In genomic region chr19:47463636-47464303, GRCm38 (mm10) we compare ENCODE assay signal across 8 mouse cellular contexts. TPM values are rescaled to one million over a fixed set of nuclear protein-coding genes. Genes with fewer than 3 reads are reported as not detected.
A peak's percentile ranks its signal among the peaks of the same experiment; 100 is the strongest.
DNase-seq lines count a peak whose midpoint lies in the region; ATAC-seq and TF ChIP-seq lines count a peak whose summit lies in the region.

No protein-coding gene starts in this region.

- under 1% methylated on average over 46 of the region's 46 CpGs for WGBS in forebrain, embryonic 12.5 days
- under 1% methylated on average over 45 of the region's 46 CpGs for WGBS in heart, embryonic 16.5 days
- WGBS in neural tube, embryonic 15.5 days = under 1% methylated on average over 46 of the region's 46 CpGs

- peak overlapping the region; percentile 63 for H3K4me2 ChIP-seq in CH12.LX (ENCODE audit: insufficient read depth, low read depth, poor library complexity, severe bottlenecking)
- peak overlapping the region; percentile 85 for H3K4me2 ChIP-seq in forebrain, embryonic 12.5 days
- peak overlapping the region; percentile 92 for H3K4me2 ChIP-seq in heart, embryonic 16.5 days (ENCODE audit: low read depth, low read length)
- H3K4me2 ChIP-seq in neural tube, embryonic 15.5 days = peak overlapping the region; percentile 92

- H3K36me3 ChIP-seq in CH12.LX (replicated peaks in 1 of 2; ENCODE audit: control insufficient read depth in 1 of 2, insufficient read depth in 1 of 2, low read length in 1 of 2) = peaks cover 0 to 26% of the 10 kb centered on the region in 2 experiments
- H3K36me3 ChIP-seq in forebrain, embryonic 12.5 days (replicated peaks) = no peaks in the 10 kb centered on the region; the same call in 1 of the 2 replicates
- H3K36me3 ChIP-seq in heart, embryonic 16.5 days (ENCODE audit: control insufficient read depth, insufficient read depth) = 0 out of 2 replicates have a peak, but pooled peaks cover 4% of the 10 kb centered on the region
- no peaks in the 10 kb centered on the region for H3K36me3 ChIP-seq in neural tube, embryonic 15.5 days

- TF ChIP-seq EP300 in CH12.LX (IDR thresholded peaks at IDR 0.05; ENCODE audit: low read length) = no peak

- no peak for DNase-seq in CH12.LX (ENCODE audit: extremely low read depth)
- DNase-seq in kidney, postnatal 25 days = peak; percentile 83 to 85
- DNase-seq in lung, adult 18-20 months = peak; percentile 84 to 87
- peak; percentile 90 for DNase-seq in thymus, postnatal 0 days (ENCODE audit: low spot score)

- dilution Hi-C loops in CH12.LX (cut with MboI; ENCODE audit: extremely low pct_ligation_motif_present, extremely low pct_unique_long_range_greater_than_20kb, low sequenced_read_pairs) = no loop called here

- TF ChIP-seq POLR2A in CH12.LX (IDR thresholded peaks at IDR 0.05; ENCODE audit: low read depth, low read length) = no peak
- no peak for TF ChIP-seq POLR2A in bone marrow macrophage, adult 2 months (IDR thresholded peaks at IDR 0.05; ENCODE audit: borderline replicate concordance, low read depth, low read length)

- ATAC-seq in forebrain, embryonic 12.5 days (ENCODE audit: low FRiP score) = peak; percentile 78
- ATAC-seq in heart, embryonic 16.5 days (replicated peaks; ENCODE audit: extremely low read depth, insufficient read depth, low FRiP score) = peak; percentile 63
- ATAC-seq in neural tube, embryonic 15.5 days (ENCODE audit: low FRiP score) = peak; percentile 53; the same call in 1 of the 2 replicates

- H3K9me3 ChIP-seq in CH12.LX (replicated peaks; ENCODE audit: low read length) = peaks cover 8% of the 10 kb centered on the region
- 0 out of 2 replicates have a peak, but pooled peaks cover 4% of the 10 kb centered on the region for H3K9me3 ChIP-seq in forebrain, embryonic 12.5 days
- no peaks in the 10 kb centered on the region for H3K9me3 ChIP-seq in heart, embryonic 16.5 days (replicated peaks; ENCODE audit: control insufficient read depth, low read length)
- H3K9me3 ChIP-seq in neural tube, embryonic 15.5 days (replicated peaks) = no peaks in the 10 kb centered on the region

- peaks cover 0 to 16% of the 10 kb centered on the region in 2 experiments; a peak in 2 of 4 replicates for H3K4me1 ChIP-seq in CH12.LX (ENCODE audit: control insufficient read depth in 1 of 2, insufficient read depth in 2 of 2)
- H3K4me1 ChIP-seq in bone marrow macrophage, adult 2 months (ENCODE audit: control insufficient read depth, insufficient read depth, low read length) = peaks cover 22% of the 10 kb centered on the region
- peaks cover 38% of the 10 kb centered on the region for H3K4me1 ChIP-seq in forebrain, embryonic 12.5 days
- H3K4me1 ChIP-seq in heart, embryonic 16.5 days (ENCODE audit: control insufficient read depth, insufficient read depth, low read length) = peaks cover 40% of the 10 kb centered on the region
- H3K4me1 ChIP-seq in neural tube, embryonic 15.5 days = peaks cover 59% of the 10 kb centered on the region

- in situ Hi-C loops in CH12.LX (cut with MboI; ENCODE audit: low pct_ligation_motif_present, low pct_unique_long_range_greater_than_20kb, low sequenced_read_pairs) = no loop called here

- H3K27ac ChIP-seq in CH12.LX (ENCODE audit: insufficient read depth, low read depth) = no peak overlapping the region
- H3K27ac ChIP-seq in bone marrow macrophage, adult 2 months (ENCODE audit: insufficient read depth, low read depth, low read length) = no peak overlapping the region
- H3K27ac ChIP-seq in forebrain, embryonic 12.5 days = peak overlapping the region; percentile 86
- peak overlapping the region; percentile 95 for H3K27ac ChIP-seq in heart, embryonic 16.5 days (ENCODE audit: low read length)
- H3K27ac ChIP-seq in neural tube, embryonic 15.5 days (replicated peaks) = peak overlapping the region; percentile 82

- no peaks in the 10 kb centered on the region for H3K27me3 ChIP-seq in CH12.LX (replicated peaks)
- H3K27me3 ChIP-seq in forebrain, embryonic 12.5 days = peaks cover 6% of the 10 kb centered on the region; the same call in 1 of the 2 replicates
- no peaks in the 10 kb centered on the region for H3K27me3 ChIP-seq in heart, embryonic 16.5 days (ENCODE audit: control insufficient read depth, insufficient read depth, low read length)
- H3K27me3 ChIP-seq in neural tube, embryonic 15.5 days (replicated peaks) = no peaks in the 10 kb centered on the region

- no peaks in the 10 kb centered on the region for H3K79me2 ChIP-seq in CH12.LX (replicated peaks; ENCODE audit: control insufficient read depth, extremely low read depth, insufficient read depth, poor library complexity, severe bottlenecking)

- peak overlapping the region; percentile 47 to 82 (median 73) for H3K4me3 ChIP-seq in CH12.LX (replicated peaks in 1 of 3; ENCODE audit: low read depth in 2 of 3, low read length in 2 of 3, poor library complexity in 1 of 3)
- H3K4me3 ChIP-seq in bone marrow macrophage, adult 2 months (ENCODE audit: insufficient read depth, low read length) = peak overlapping the region; percentile 90
- H3K4me3 ChIP-seq in forebrain, embryonic 12.5 days (replicated peaks) = peak overlapping the region; percentile 78
- H3K4me3 ChIP-seq in heart, embryonic 16.5 days (ENCODE audit: low read length) = peak overlapping the region; percentile 86
- H3K4me3 ChIP-seq in neural tube, embryonic 15.5 days (replicated peaks) = peak overlapping the region; percentile 84

- H3K9ac ChIP-seq in CH12.LX (ENCODE audit: insufficient read depth, low read depth) = peak overlapping the region; percentile 64
- peak overlapping the region; percentile 80 for H3K9ac ChIP-seq in forebrain, embryonic 12.5 days
- H3K9ac ChIP-seq in heart, embryonic 16.5 days (ENCODE audit: low read length) = peak overlapping the region; percentile 95
- peak overlapping the region; percentile 79 for H3K9ac ChIP-seq in neural tube, embryonic 15.5 days (replicated peaks)

- peak; percentile 67 for TF ChIP-seq RAD21 in CH12.LX (IDR thresholded peaks at IDR 0.05; ENCODE audit: low read depth, low read length)

- peak; percentile 19 to 81; a peak in 3 of 4 replicates for TF ChIP-seq CTCF in CH12.LX (conservative IDR thresholded peaks at IDR 0.05 in 1 of 2, IDR thresholded peaks at IDR 0.05 in 1 of 2; ENCODE audit: low read depth in 2 of 2, low read length in 2 of 2)
- peak; percentile 47; the same call in 1 of the 2 replicates for TF ChIP-seq CTCF in bone marrow macrophage, adult 2 months (IDR thresholded peaks at IDR 0.05; ENCODE audit: low read depth, low read length)

TF ChIP-seq in CH12.LX, 34 proteins besides CTCF, POLR2A, EP300 and RAD21:
- TF ChIP-seq TCF12 (IDR thresholded peaks at IDR 0.05; ENCODE audit: low read depth, low read length) (peak; percentile 28; the same call in 1 of the 2 replicates), BHLHE40 (IDR thresholded peaks at IDR 0.05; ENCODE audit: low read depth, low read length) (0 out of 2 replicates have a peak, but pooled peaks have one; percentile 4), ZC3H11A (IDR thresholded peaks at IDR 0.05; ENCODE audit: low read depth, low read length) (peak; percentile 27; the same call in 1 of the 2 replicates), ELF1 (IDR thresholded peaks at IDR 0.05; ENCODE audit: low read depth, low read length) (no peak; the same call in 1 of the 2 replicates), ZKSCAN1 (IDR thresholded peaks at IDR 0.05; ENCODE audit: borderline replicate concordance, low read depth, low read length) (peak; percentile 89), IRF4 (IDR thresholded peaks at IDR 0.05; ENCODE audit: low read depth, low read length) (0 out of 2 replicates have a peak, but pooled peaks have one; percentile 17), TBP (conservative IDR thresholded peaks at IDR 0.05; ENCODE audit: low read depth, low read length) (no peak), SMC3 (IDR thresholded peaks at IDR 0.05; ENCODE audit: low read depth, low read length) (peak; percentile 80), MXI1 (IDR thresholded peaks at IDR 0.05; ENCODE audit: low read depth, low read length) (peak; percentile 42; the same call in 1 of the 2 replicates), ZMIZ1 (IDR thresholded peaks at IDR 0.05; ENCODE audit: low read depth, low read length) (no peak), UBTF (IDR thresholded peaks at IDR 0.05; ENCODE audit: low read depth, low read length) (0 out of 2 replicates have a peak, but pooled peaks have one; percentile 36)

RNA-seq across cellular contexts. Expression of gene Sh3pxd2a, which starts 0.4 kb away (rescaled TPM):
- total RNA-seq in CH12.LX (2012; rRNA removed) (2.4 and 3.2 TPM in 2 replicates), CH12.LX (2014; rRNA removed) (1.2 and 1.3 TPM in 2 replicates)
- polyA plus RNA-seq in CH12.LX (2012; ENCODE audit: insufficient read length, low read depth) = 4.6 and 4.9 TPM in 2 replicates
- polyA plus RNA-seq in bone marrow macrophage, adult 2 months (2012; ENCODE audit: insufficient read depth, insufficient read length, missing spikeins) = 10.1 and 12.7 TPM in 2 replicates
- polyA plus RNA-seq in forebrain, embryonic 12.5 days (2016; fragmentation: Nextera tagmentation; extraction: Ambion mirVana) = 3.7 TPM in 2 replicates
- 4.5 and 6.3 TPM in 2 replicates for polyA plus RNA-seq in heart, embryonic 16.5 days (2015; fragmentation: Nextera tagmentation; extraction: Ambion mirVana)
- polyA plus RNA-seq in neural tube, embryonic 15.5 days (2015; fragmentation: Nextera tagmentation; extraction: Ambion mirVana) = 2.2 and 3.3 TPM in 2 replicates
- 2.0 and 2.6 TPM in 2 replicates for polyA plus RNA-seq in thymus, postnatal 0 days (2015; fragmentation: Nextera tagmentation; extraction: Ambion mirVana)

Comparison
In these comparisons a context has a peak if more than half of its experiments do, and no peak if none do; other contexts are left out.
1. H3K27ac ChIP-seq: peak in forebrain, embryonic 12.5 days (single experiment), heart, embryonic 16.5 days (single experiment) and neural tube, embryonic 15.5 days (single experiment); none in CH12.LX (single experiment) and bone marrow macrophage, adult 2 months (single experiment).
2. Peak in every context shown above with its lines, with median percentiles within 50 percentile points of each other: H3K4me2 ChIP-seq, H3K4me3 ChIP-seq, H3K9ac ChIP-seq and ATAC-seq.